Mouse (Mus musculus): ENCODE data around the gene Ccdc127. TPM values are rescaled to one million over a fixed set of nuclear protein-coding genes. Genes with fewer than 3 reads are reported as not detected.

Gene Ccdc127
- 14.3 and 14.8 TPM in 2 replicates for polyA plus RNA-seq (2015; fragmentation: Nextera tagmentation; extraction: Ambion mirVana)

- H3K36me3 ChIP-seq (replicated peaks; ENCODE audit: insufficient read depth, low read length) = peaks cover 3% of the 10 kb centered on the region; the same call in 1 of the 2 replicates
- TF ChIP-seq CTCF (IDR thresholded peaks at IDR 0.05; ENCODE audit: low read depth) = peak; percentile 31
- no peak for TF ChIP-seq EP300 (IDR thresholded peaks at IDR 0.05; ENCODE audit: low read depth)
- H3K4me3 ChIP-seq (ENCODE audit: low read depth, low read length) = peak within 1 kb of the TSS; percentile 77
- peak within 1 kb of the TSS; percentile 86 for H3K9ac ChIP-seq (replicated peaks)
- peak within 1 kb of the TSS; percentile 93 for H3K27ac ChIP-seq (ENCODE audit: low read depth)
- ATAC-seq (peak; percentile 97), DNase-seq (peak; percentile 99)
- H3K27me3 ChIP-seq (ENCODE audit: insufficient read depth, low read length) = no peaks in the 10 kb centered on the region
- H3K9me3 ChIP-seq (ENCODE audit: low read length) = no peaks in the 10 kb centered on the region
- peak within 1 kb of the TSS; percentile 76 for H3K4me2 ChIP-seq (ENCODE audit: low read depth, low read length)
- under 1% methylated on average over 56 of the region's 57 CpGs for WGBS (ENCODE audit: insufficient replicate concordance)
- H3K4me1 ChIP-seq (ENCODE audit: insufficient read depth) = peaks cover 14% of the 10 kb centered on the region
Observed at GRCm38 (mm10) chr13:74349566-74350434, at the start of gene Ccdc127, which contains the start of gene Sdha. TSS of gene Ccdc127 (plus strand) at chr13:74350309. TSS of gene Sdha (minus strand) at chr13:74350280.

DNA sequence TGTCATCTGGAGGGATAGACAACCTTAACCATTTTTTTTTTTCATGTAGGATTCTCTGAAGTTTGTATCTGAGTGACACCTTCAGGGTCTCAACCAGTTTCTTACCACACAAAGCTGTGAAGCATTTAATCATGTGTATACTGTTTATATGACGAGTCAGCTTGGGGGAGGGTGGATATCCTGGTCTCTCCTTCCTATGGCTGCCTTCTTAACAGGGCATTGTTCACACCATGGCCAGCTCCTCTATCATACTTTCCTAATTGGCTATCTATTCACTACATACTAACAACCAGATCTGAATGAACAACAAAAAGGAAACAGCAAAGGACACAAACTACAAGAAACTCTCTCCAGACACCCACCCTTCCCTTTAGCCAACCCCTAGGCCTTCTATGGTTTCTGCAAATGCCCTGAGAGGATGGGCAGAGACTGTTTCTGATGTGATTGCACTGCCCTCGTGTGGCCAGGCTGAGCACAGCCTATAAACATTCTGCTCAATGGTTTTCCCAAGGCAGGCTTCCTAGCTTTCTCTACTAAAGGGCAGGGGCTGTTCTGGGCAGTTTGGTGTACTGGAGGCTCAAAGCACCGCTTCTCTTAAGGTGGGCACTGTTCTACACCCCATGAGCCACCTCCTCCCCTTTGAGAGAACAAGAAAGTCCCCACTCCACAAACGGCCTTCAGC lies 49.0 kb upstream of the Ccdc127 start:
- no peaks in the 10 kb centered on the region for H3K9me3 ChIP-seq (ENCODE audit: low read length)
- ATAC-seq (peak; percentile 65), DNase-seq (peak; percentile 75)
- no peaks in the 10 kb centered on the region for H3K27me3 ChIP-seq (ENCODE audit: insufficient read depth, low read length)
- no peak overlapping the region for H3K27ac ChIP-seq (ENCODE audit: low read depth)
- H3K9ac ChIP-seq (replicated peaks) = no peak overlapping the region
- H3K4me2 ChIP-seq (ENCODE audit: low read depth, low read length) = no peak overlapping the region
- H3K4me3 ChIP-seq (ENCODE audit: low read depth, low read length) = no peak overlapping the region
- H3K4me1 ChIP-seq (ENCODE audit: insufficient read depth) = no peaks in the 10 kb centered on the region
- 35% methylated on average over 4 of the region's 4 CpGs for WGBS (ENCODE audit: insufficient replicate concordance)
- H3K36me3 ChIP-seq (replicated peaks; ENCODE audit: insufficient read depth, low read length) = peaks cover 21% of the 10 kb centered on the region
- no peak for TF ChIP-seq EP300 (IDR thresholded peaks at IDR 0.05; ENCODE audit: low read depth)
- peak; percentile 91 for TF ChIP-seq CTCF (IDR thresholded peaks at IDR 0.05; ENCODE audit: low read depth)

- Histone ChIP-seq H3K9ac (replicated peaks) (no peak overlapping the region), H3K4me1 (ENCODE audit: insufficient read depth) (no peaks in the 10 kb centered on the region), H3K9me3 (ENCODE audit: low read length) (no peaks in the 10 kb centered on the region), H3K4me3 (ENCODE audit: low read depth, low read length) (no peak overlapping the region), H3K36me3 (replicated peaks; ENCODE audit: insufficient read depth, low read length) (peaks cover 23% of the 10 kb centered on the region), H3K27ac (ENCODE audit: low read depth) (no peak overlapping the region), H3K27me3 (ENCODE audit: insufficient read depth, low read length) (no peaks in the 10 kb centered on the region), H3K4me2 (ENCODE audit: low read depth, low read length) (no peak overlapping the region)
- no peak for ATAC-seq
- WGBS (ENCODE audit: insufficient replicate concordance) = 63% methylated on average over 6 of the region's 6 CpGs
- TF ChIP-seq EP300 (IDR thresholded peaks at IDR 0.05; ENCODE audit: low read depth) = no peak
- no peak for TF ChIP-seq CTCF (IDR thresholded peaks at IDR 0.05; ENCODE audit: low read depth)
- DNase-seq = no peak
Observed at GRCm38 (mm10) chr13:74301607-74301984, 48.5 kb upstream of the Ccdc127 start.

DNA sequence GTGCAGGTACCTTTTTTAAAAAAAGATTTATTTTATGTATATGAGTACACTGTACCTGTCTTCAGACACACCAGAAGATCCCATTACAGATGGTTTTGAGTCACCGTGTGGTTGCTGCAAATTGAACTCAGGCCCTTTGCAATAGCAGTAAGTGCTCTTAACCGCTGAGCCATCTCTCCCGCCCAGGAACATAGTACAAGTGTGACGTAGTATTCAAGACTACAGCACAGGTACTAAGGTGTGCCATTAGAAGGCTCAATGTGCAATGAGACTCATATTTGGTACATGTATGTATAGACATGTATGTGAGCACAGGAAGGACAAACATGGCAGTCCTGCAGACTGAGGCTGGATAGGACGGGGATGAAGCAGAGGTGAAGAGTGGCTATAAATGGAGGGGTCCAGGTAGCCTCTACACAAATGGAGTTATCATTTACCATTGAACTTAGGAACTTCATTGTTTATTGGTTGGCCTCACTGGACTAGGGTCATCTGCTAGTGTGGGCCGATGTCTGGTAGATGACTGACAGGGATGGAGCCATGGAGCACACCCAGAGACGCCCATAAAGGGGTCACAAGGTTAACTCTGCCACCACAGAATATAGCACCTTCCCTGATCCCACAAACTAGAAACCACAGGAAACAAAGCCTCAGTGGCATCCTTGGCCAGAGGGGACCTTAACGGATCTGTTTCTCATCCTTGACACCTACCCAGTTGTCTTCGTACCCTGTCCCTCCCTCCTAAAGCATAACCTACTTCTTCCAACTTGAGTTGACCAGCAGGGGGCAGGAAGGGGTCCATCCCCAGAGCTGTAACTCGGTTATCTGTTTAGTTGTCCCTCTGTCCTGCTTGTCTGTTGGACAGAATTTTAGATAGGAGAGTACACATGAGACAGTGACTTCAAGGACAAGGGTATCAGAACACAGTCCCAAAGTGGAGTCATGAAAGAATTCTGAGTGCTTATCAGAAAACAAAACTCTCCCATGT lies 47.8 kb upstream of the Ccdc127 start:
- H3K4me2 ChIP-seq (ENCODE audit: low read depth, low read length) = no peak overlapping the region
- H3K36me3 ChIP-seq (replicated peaks; ENCODE audit: insufficient read depth, low read length) = peaks cover 27% of the 10 kb centered on the region
- H3K4me1 ChIP-seq (ENCODE audit: insufficient read depth) = no peaks in the 10 kb centered on the region
- no peaks in the 10 kb centered on the region for H3K27me3 ChIP-seq (ENCODE audit: insufficient read depth, low read length)
- no peak overlapping the region for H3K4me3 ChIP-seq (ENCODE audit: low read depth, low read length)
- TF ChIP-seq EP300 (IDR thresholded peaks at IDR 0.05; ENCODE audit: low read depth) (no peak), CTCF (IDR thresholded peaks at IDR 0.05; ENCODE audit: low read depth) (peak; percentile 54)
- no peak overlapping the region for H3K27ac ChIP-seq (ENCODE audit: low read depth)
- WGBS (ENCODE audit: insufficient replicate concordance) = 79% methylated on average over 10 of the region's 10 CpGs
- ATAC-seq = no peak
- no peaks in the 10 kb centered on the region for H3K9me3 ChIP-seq (ENCODE audit: low read length)
- no peak for DNase-seq
- no peak overlapping the region for H3K9ac ChIP-seq (replicated peaks)

GRCm38 (mm10) chr13:74305380-74305779 lies 44.7 kb upstream of the Ccdc127 start:
- ATAC-seq = no peak
- TF ChIP-seq EP300 (IDR thresholded peaks at IDR 0.05; ENCODE audit: low read depth) (no peak), CTCF (IDR thresholded peaks at IDR 0.05; ENCODE audit: low read depth) (no peak)
- H3K4me2 ChIP-seq (ENCODE audit: low read depth, low read length) = no peak overlapping the region
- no peak overlapping the region for H3K9ac ChIP-seq (replicated peaks)
- H3K27me3 ChIP-seq (ENCODE audit: insufficient read depth, low read length) = no peaks in the 10 kb centered on the region
- H3K27ac ChIP-seq (ENCODE audit: low read depth) = no peak overlapping the region
- 82% methylated on average over 6 of the region's 6 CpGs for WGBS (ENCODE audit: insufficient replicate concordance)
- H3K9me3 ChIP-seq (ENCODE audit: low read length) = no peaks in the 10 kb centered on the region
- peaks cover 54% of the 10 kb centered on the region for H3K36me3 ChIP-seq (replicated peaks; ENCODE audit: insufficient read depth, low read length)
- no peak overlapping the region for H3K4me3 ChIP-seq (ENCODE audit: low read depth, low read length)
- no peak for DNase-seq
- no peaks in the 10 kb centered on the region for H3K4me1 ChIP-seq (ENCODE audit: insufficient read depth)

Measured in liver, postnatal 0 days (tissue).